Mouse (Mus musculus) liver, embryonic 11.5 days (tissue): ENCODE results near the gene Btc. TPM values are rescaled to one million over a fixed set of nuclear protein-coding genes. Genes with fewer than 3 reads are reported as not detected.

Experiments
- ATAC-seq: fragments of 200-750 bp; cut with Nextera tagmentation; replicated peaks from 2 replicates; pipeline ENCODE4 v1.8.0; 2017; ENCODE audit warnings: moderate number of reproducible peaks, mild to moderate bottlenecking, moderate TSS enrichment, moderate library complexity; ENCODE audit not compliant: low FRiP score
- DNase-seq: peaks from one replicate; pipeline ENCODE4 v3.0.0-alpha.2; 2017; ENCODE audit warnings: low spot score
- H3K27ac ChIP-seq: fragments of 300-500 bp; sonication (generic); 2 replicates; pipeline ENCODE4 v1.5.1; 2014; ENCODE audit warnings: mild to moderate bottlenecking, low read depth, low read length, control low read depth
- H3K27me3 ChIP-seq: fragments of 300-500 bp; sonication (generic); replicated peaks from 2 replicates; pipeline ENCODE4 v1.6.1; 2014; ENCODE audit warnings: low read length, mixed read lengths; ENCODE audit not compliant: control insufficient read depth, insufficient read depth
- H3K36me3 ChIP-seq: fragments of 300-500 bp; sonication (generic); 2 replicates; pipeline ENCODE4 v1.6.1; 2014; ENCODE audit warnings: mild to moderate bottlenecking, low read length, moderate library complexity, mixed read lengths; ENCODE audit not compliant: control insufficient read depth, insufficient read depth
- H3K4me1 ChIP-seq: fragments of 300-500 bp; sonication (generic); replicated peaks from 2 replicates; pipeline ENCODE4 v1.6.1; 2014; ENCODE audit warnings: low read length, mixed read lengths; ENCODE audit not compliant: control insufficient read depth, insufficient read depth
- H3K4me2 ChIP-seq: fragments of 300-500 bp; sonication (generic); 2 replicates; pipeline ENCODE4 v1.6.1; 2014; ENCODE audit warnings: mild to moderate bottlenecking, control low read depth, moderate library complexity
- H3K4me3 ChIP-seq: fragments of 300-500 bp; sonication (generic); 2 replicates; pipeline ENCODE4 v1.5.1; 2014; ENCODE audit warnings: low read depth, low read length, control low read depth
- H3K9ac ChIP-seq: fragments of 300-500 bp; sonication (generic); 2 replicates; pipeline ENCODE4 v1.6.1; 2014; ENCODE audit warnings: low read depth, low read length, control low read depth
- H3K9me3 ChIP-seq: fragments of 300-500 bp; sonication (generic); 2 replicates; pipeline ENCODE4 v1.6.1; 2016; ENCODE audit warnings: low read length, inconsistent platforms, mixed read lengths; ENCODE audit not compliant: control insufficient read depth
- WGBS: fragments of 180-500 bp; shearing (Covaris S2); extraction: QIAGEN DNeasy Blood & Tissue Kit; methylation state at CpG from one replicate; pipeline ENCODE4 v1.1.7; 2014; 5-methylcytosine and 5-hydroxymethylcytosine counted together
- polyA plus RNA-seq: library from polyadenylated mRNA; unstranded; fragments of >200 nt; fragmentation: Nextera tagmentation; extraction: Ambion mirVana; gene quantifications from 2 replicates; pipeline ENCODE4 v1.2.1, GENCODE M21; 2014

Gene Btc
- polyA plus RNA-seq, 1 experiment from 2014 or later: 0.23 TPM

- Histone ChIP-seq H3K27me3 (no peaks in the 10 kb centered on the region), H3K36me3 (no peaks in the 10 kb centered on the region), H3K4me2 (no peak overlapping the region), H3K4me1 (no peaks in the 10 kb centered on the region), H3K9ac (no peak overlapping the region), H3K27ac (no peak overlapping the region), H3K9me3 (no peaks in the 10 kb centered on the region), H3K4me3 (no peak overlapping the region)
- ATAC-seq (no peak), DNase-seq (no peak)
- 14% methylated on average over 1 of the region's 1 CpGs for WGBS
Measured at GRCm38 (mm10) chr5:91307907-91308306, 94.9 kb downstream of the Btc start.

Other genes with a start within 250 kb of the Btc start
- 9.6 and 9.9 TPM in 2 replicates for gene Parm1, start 114.6 kb upstream of the Btc start, polyA plus RNA-seq